Mouse (Mus musculus) erythroblast, embryonic 14.5 days (primary cell): ENCODE measurements around the gene Agap1.

ENCODE experiments used
- GATA1 ChIP-seq: IDR thresholded peaks from 2 replicates; pipeline ENCODE4 v1.6.1; 2012; ENCODE audit warnings: low read length, inconsistent platforms, mixed read lengths
- TAL1 ChIP-seq: IDR thresholded peaks from 3 replicates; pipeline ENCODE4 v1.6.1; 2012; ENCODE audit warnings: low read length, inconsistent platforms, mixed read lengths

DNA sequence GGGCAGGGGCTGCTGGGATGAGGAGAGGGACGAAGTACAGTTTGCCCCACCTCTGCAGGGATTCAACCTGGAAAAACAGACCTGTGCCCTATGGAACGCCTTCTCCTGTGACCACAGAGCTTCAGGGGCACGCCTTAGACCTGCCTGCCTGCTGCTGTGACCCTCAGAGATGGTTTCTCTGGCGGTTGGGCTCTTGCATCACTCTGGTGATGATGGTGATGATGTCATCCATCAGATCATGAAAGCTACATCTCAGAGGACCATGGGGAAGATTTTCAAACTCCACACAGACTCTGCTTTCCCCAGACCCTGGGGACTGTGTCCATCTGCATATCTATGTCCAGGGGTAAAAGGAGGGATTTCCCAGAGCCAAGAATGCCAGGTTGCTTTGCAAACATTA lies 170.7 kb downstream of the Agap1 start:
- TF ChIP-seq GATA1 (no peak), TAL1 (no peak)
